Mouse (Mus musculus): ENCODE data around the gene Tmem217.

GRCm38 (mm10) chr17:29556456-29556855 is 4.3 kb upstream of the Tmem217 start:
- TF ChIP-seq SMC3 (IDR thresholded peaks at IDR 0.05; ENCODE audit: low read depth, low read length) (no peak), CTCF (IDR thresholded peaks at IDR 0.05 in 2 of 3, conservative IDR thresholded peaks at IDR 0.05 in 1 of 3; ENCODE audit: control insufficient read depth in 1 of 3, insufficient read depth in 1 of 3, low read depth in 2 of 3, low read length in 3 of 3, poor library complexity in 1 of 3, severe bottlenecking in 1 of 3) (no peak), POLR2A (IDR thresholded peaks at IDR 0.05; ENCODE audit: control insufficient read depth in 1 of 2, insufficient read depth in 1 of 2, low read depth in 1 of 2, low read length in 2 of 2, poor library complexity in 1 of 2) (no peak), GATA1 (IDR thresholded peaks at IDR 0.05; ENCODE audit: low read depth, low read length) (no peak), EP300 (IDR thresholded peaks at IDR 0.05; ENCODE audit: low read depth in 1 of 2, low read length in 2 of 2) (no peak), KAT2A (conservative IDR thresholded peaks at IDR 0.05; ENCODE audit: low read depth, low read length) (no peak), ZC3H11A (IDR thresholded peaks at IDR 0.05; ENCODE audit: low read depth, low read length) (no peak), JUND (IDR thresholded peaks at IDR 0.05; ENCODE audit: low read depth, low read length) (no peak), ZNF384 (IDR thresholded peaks at IDR 0.05; ENCODE audit: low read depth, low read length) (no peak), BHLHE40 (IDR thresholded peaks at IDR 0.05; ENCODE audit: borderline replicate concordance, low read depth, low read length) (no peak), USF1 (IDR thresholded peaks at IDR 0.05; ENCODE audit: low read depth, low read length) (no peak), TBP (IDR thresholded peaks at IDR 0.05; ENCODE audit: low read depth, low read length) (no peak)
